14 mouse cellular contexts compared by ENCODE assay signal in the genomic region with DNA sequence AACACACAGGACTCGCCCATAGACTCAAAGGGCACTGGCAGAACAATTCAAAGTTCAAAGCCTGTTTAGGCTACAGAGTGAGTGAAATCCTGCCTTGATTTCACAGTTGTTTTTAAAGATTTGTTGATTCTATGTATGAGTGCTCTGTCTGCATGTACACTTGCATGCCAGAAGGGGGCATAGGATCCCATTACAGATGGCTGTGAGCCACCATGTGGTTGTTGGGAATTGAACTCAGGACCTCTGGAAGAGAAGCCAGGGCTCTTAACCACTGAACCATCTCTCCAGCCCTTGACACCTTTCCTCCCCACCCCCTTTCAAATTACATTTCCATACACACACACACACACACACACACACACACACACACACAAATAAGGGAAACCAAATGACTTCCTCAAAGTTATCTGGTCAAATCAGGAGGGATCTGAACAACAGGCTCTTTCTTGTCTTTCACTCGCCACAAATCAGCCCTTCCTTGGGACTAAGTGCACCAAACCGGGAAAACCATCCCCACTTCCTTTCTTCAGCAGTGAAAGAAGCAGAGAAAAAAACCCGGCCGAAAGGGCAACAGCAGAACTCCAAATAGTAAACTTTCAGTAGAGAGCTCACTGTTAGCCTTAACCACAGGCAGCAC. TPM values are rescaled to one million over a fixed set of nuclear protein-coding genes. Genes with fewer than 3 reads are reported as not detected.
A peak's percentile ranks its signal among the peaks of the same experiment; 100 is the strongest.
DNase-seq lines count a peak whose midpoint lies in the region; ATAC-seq and TF ChIP-seq lines count a peak whose summit lies in the region.
"Had no signal": no experiment of that assay in that cellular context is flagged by ENCODE, and none has a peak within 500 bp of the region (broad histone marks: within the 10 kb centered on the region; RNA-seq: fewer than 3 reads in every experiment).

No protein-coding gene starts in this region.

- no peak overlapping the region for H3K27ac ChIP-seq in cerebellum, adult 2 months (ENCODE audit: insufficient read depth, low read length)
- H3K27ac ChIP-seq in kidney, embryonic 14.5 days (ENCODE audit: low read depth, low read length) = 0 out of 2 replicates have a peak overlapping the region, but pooled peaks have one; percentile 8
- peak overlapping the region; percentile 58; the same call in 1 of the 2 replicates for H3K27ac ChIP-seq in intestine, embryonic 15.5 days
- H3K27ac ChIP-seq: hindbrain, embryonic 12.5 days; limb, embryonic 15.5 days; neural tube, embryonic 15.5 days had no signal

- H3K4me3 ChIP-seq in cerebellum, adult 2 months (replicated peaks; ENCODE audit: insufficient read depth, low read depth, low read length) = no peak overlapping the region
- H3K4me3 ChIP-seq in kidney, embryonic 14.5 days (ENCODE audit: low read length) = no peak overlapping the region
- H3K4me3 ChIP-seq in intestine, embryonic 15.5 days (replicated peaks) = no peak overlapping the region
- H3K4me3 ChIP-seq: forebrain, embryonic 10.5 days; hindbrain, embryonic 12.5 days; limb, embryonic 15.5 days; neural tube, embryonic 15.5 days had no signal

- no peak for TF ChIP-seq POLR2A in cerebellum, adult 2 months (IDR thresholded peaks at IDR 0.05; ENCODE audit: borderline replicate concordance, insufficient read depth, low read length)

- H3K4me2 ChIP-seq in kidney, embryonic 14.5 days (replicated peaks; ENCODE audit: low read depth, low read length) = no peak overlapping the region
- peak overlapping the region; percentile 24; the same call in 1 of the 2 replicates for H3K4me2 ChIP-seq in intestine, embryonic 15.5 days (replicated peaks)
- H3K4me2 ChIP-seq: hindbrain, embryonic 12.5 days; limb, embryonic 15.5 days; neural tube, embryonic 15.5 days had no signal

- DNase-seq in cerebellum, adult 2 months = peak in 1 of 2 experiments; percentile 8
- DNase-seq in cerebellum, postnatal 36 days = no peak
- DNase-seq in kidney, adult 8-10 months = no peak
- DNase-seq in A20 (ENCODE audit: low read depth, low spot score) = peak; percentile 45
- DNase-seq in adipocyte (ENCODE audit: low spot score) = no peak
- DNase-seq in embryo, embryonic 10.5 days (ENCODE audit: low spot score) = no peak
- DNase-seq: embryo, embryonic 11 days; thymus, adult 18-20 months had no signal

- H3K36me3 ChIP-seq in kidney, embryonic 14.5 days (ENCODE audit: control insufficient read depth, insufficient read depth, low read length) = no peaks in the 10 kb centered on the region
- no peaks in the 10 kb centered on the region for H3K36me3 ChIP-seq in intestine, embryonic 15.5 days
- H3K36me3 ChIP-seq: hindbrain, embryonic 12.5 days; limb, embryonic 15.5 days; neural tube, embryonic 15.5 days had no signal

- H3K9ac ChIP-seq in kidney, embryonic 14.5 days (ENCODE audit: low read depth, low read length) = no peak overlapping the region
- no peak overlapping the region for H3K9ac ChIP-seq in intestine, embryonic 15.5 days
- H3K9ac ChIP-seq: hindbrain, embryonic 12.5 days; limb, embryonic 15.5 days; neural tube, embryonic 15.5 days had no signal

- ATAC-seq in kidney, embryonic 14.5 days (ENCODE audit: low FRiP score, low TSS enrichment) = no peak
- ATAC-seq in intestine, embryonic 15.5 days = no peak

- 88% methylated on average over 5 of the region's 5 CpGs for WGBS in cerebellum, adult 2 months
- WGBS in kidney, embryonic 14.5 days = 32% methylated on average over 5 of the region's 5 CpGs
- 20% methylated on average over 5 of the region's 5 CpGs for WGBS in intestine, embryonic 15.5 days

- H3K9me3 ChIP-seq in kidney, embryonic 14.5 days (ENCODE audit: control insufficient read depth, low read length) = no peaks in the 10 kb centered on the region
- no peaks in the 10 kb centered on the region for H3K9me3 ChIP-seq in intestine, embryonic 15.5 days
- H3K9me3 ChIP-seq: forebrain, embryonic 10.5 days; hindbrain, embryonic 12.5 days; limb, embryonic 15.5 days; neural tube, embryonic 15.5 days had no signal

- peak; percentile 19; the same call in 1 of the 2 replicates for TF ChIP-seq CTCF in cerebellum, adult 2 months (IDR thresholded peaks at IDR 0.05; ENCODE audit: borderline replicate concordance, insufficient read depth, low read depth, low read length)

- no peaks in the 10 kb centered on the region for H3K27me3 ChIP-seq in cerebellum, adult 2 months (ENCODE audit: control insufficient read depth, insufficient read depth, low read length)
- no peaks in the 10 kb centered on the region for H3K27me3 ChIP-seq in kidney, embryonic 14.5 days (ENCODE audit: control insufficient read depth, insufficient read depth, low read length)
- H3K27me3 ChIP-seq in intestine, embryonic 15.5 days (replicated peaks) = no peaks in the 10 kb centered on the region
- H3K27me3 ChIP-seq: limb, embryonic 15.5 days; neural tube, embryonic 15.5 days had no signal

- H3K4me1 ChIP-seq in cerebellum, adult 2 months (ENCODE audit: control insufficient read depth, insufficient read depth, low read length) = peaks cover 22% of the 10 kb centered on the region
- peaks cover 21% of the 10 kb centered on the region; the same call in 1 of the 2 replicates for H3K4me1 ChIP-seq in kidney, embryonic 14.5 days (ENCODE audit: control insufficient read depth, insufficient read depth, low read length)
- peaks cover 28% of the 10 kb centered on the region for H3K4me1 ChIP-seq in intestine, embryonic 15.5 days (replicated peaks)

RNA-seq across cellular contexts. Expression of gene B4galt5, which starts 4.0 kb away (rescaled TPM):
- polyA plus RNA-seq in cerebellum, adult 2 months (2012; rRNA removed) = 53.5 and 59.4 TPM in 2 replicates
- polyA plus RNA-seq in kidney, embryonic 14.5 days (2014; fragmentation: Nextera tagmentation; extraction: Ambion mirVana) = 12.2 and 13.1 TPM in 2 replicates
- polyA plus RNA-seq in intestine, embryonic 15.5 days (2015; fragmentation: Nextera tagmentation; extraction: Ambion mirVana) = 9.6 and 10.8 TPM in 2 replicates
